10 mouse cellular contexts compared by ENCODE assay signal in genomic region chr15:84898077-84898476, GRCm38 (mm10). TPM values are rescaled to one million over a fixed set of nuclear protein-coding genes. Genes with fewer than 3 reads are reported as not detected.
DNase-seq lines count a peak whose midpoint lies in the region; ATAC-seq and TF ChIP-seq lines count a peak whose summit lies in the region.
"Had no signal": no experiment of that assay in that cellular context is flagged by ENCODE, and none has a peak within 500 bp of the region (broad histone marks: within the 10 kb centered on the region; RNA-seq: fewer than 3 reads in every experiment).

No protein-coding gene starts in this region.

- peaks cover 10% of the 10 kb centered on the region for H3K4me1 ChIP-seq in heart, embryonic 12.5 days (replicated peaks)
- no peaks in the 10 kb centered on the region for H3K4me1 ChIP-seq in heart, adult 2 months (ENCODE audit: control insufficient read depth, insufficient read depth, low read length)
- no peaks in the 10 kb centered on the region for H3K4me1 ChIP-seq in lung, adult 2 months (ENCODE audit: control insufficient read depth, insufficient read depth, low read length)
- peaks cover 18% of the 10 kb centered on the region for H3K4me1 ChIP-seq in neural tube, embryonic 15.5 days

- H3K4me2 ChIP-seq in heart, embryonic 12.5 days: peak overlapping the region; percentile 9; the same call in 1 of the 2 replicates
- peak overlapping the region; percentile 42 for H3K4me2 ChIP-seq in neural tube, embryonic 15.5 days
- H3K4me2 ChIP-seq: midbrain, embryonic 12.5 days had no signal

- H3K79me2 ChIP-seq in heart, adult 2 months (replicated peaks; ENCODE audit: control insufficient read depth, insufficient read depth, low read length): no peaks in the 10 kb centered on the region

- no peak overlapping the region for H3K9ac ChIP-seq in heart, embryonic 12.5 days
- no peak overlapping the region for H3K9ac ChIP-seq in heart, adult 2 months (ENCODE audit: low read depth, low read length)
- no peak overlapping the region; the same call in 1 of the 2 replicates for H3K9ac ChIP-seq in neural tube, embryonic 15.5 days (replicated peaks)
- H3K9ac ChIP-seq: midbrain, embryonic 12.5 days had no signal

- intact Hi-C loops in heart, adult 2 months (cut with DNase I): no loop called here

- H3K9me3 ChIP-seq in heart, embryonic 12.5 days (replicated peaks): no peaks in the 10 kb centered on the region
- H3K9me3 ChIP-seq in neural tube, embryonic 15.5 days (replicated peaks): no peaks in the 10 kb centered on the region

- no peak overlapping the region for H3K4me3 ChIP-seq in heart, embryonic 12.5 days
- H3K4me3 ChIP-seq in heart, adult 2 months: no peak overlapping the region
- H3K4me3 ChIP-seq in lung, adult 2 months (replicated peaks; ENCODE audit: extremely low read depth, low read depth, low read length): no peak overlapping the region
- no peak overlapping the region for H3K4me3 ChIP-seq in neural tube, embryonic 15.5 days (replicated peaks)
- H3K4me3 ChIP-seq: midbrain, embryonic 12.5 days had no signal

- H3K36me3 ChIP-seq in heart, embryonic 12.5 days: no peaks in the 10 kb centered on the region
- no peaks in the 10 kb centered on the region for H3K36me3 ChIP-seq in heart, adult 2 months (ENCODE audit: control insufficient read depth, insufficient read depth, low read length)
- H3K36me3 ChIP-seq in neural tube, embryonic 15.5 days: no peaks in the 10 kb centered on the region
- H3K36me3 ChIP-seq: midbrain, embryonic 12.5 days had no signal

- no peak for TF ChIP-seq CTCF in heart, adult 2 months (IDR thresholded peaks at IDR 0.05)
- no peak for TF ChIP-seq CTCF in lung, adult 2 months (IDR thresholded peaks at IDR 0.05; ENCODE audit: insufficient read depth, low read length)

- TF ChIP-seq EP300 in heart, adult 2 months (IDR thresholded peaks at IDR 0.05; ENCODE audit: insufficient read depth, low read depth, low read length): no peak

- ATAC-seq in heart, embryonic 12.5 days (ENCODE audit: insufficient number of reproducible peaks, low FRiP score): no peak
- peak; percentile 87 for ATAC-seq in neural tube, embryonic 15.5 days (ENCODE audit: low FRiP score)

- no peak overlapping the region for H3K27ac ChIP-seq in heart, embryonic 12.5 days (ENCODE audit: poor library complexity, severe bottlenecking)
- no peak overlapping the region for H3K27ac ChIP-seq in heart, adult 2 months
- peak overlapping the region; percentile 80 for H3K27ac ChIP-seq in neural tube, embryonic 15.5 days (replicated peaks)
- H3K27ac ChIP-seq: midbrain, embryonic 12.5 days had no signal

- H3K27me3 ChIP-seq in heart, embryonic 12.5 days (replicated peaks): no peaks in the 10 kb centered on the region
- H3K27me3 ChIP-seq in heart, adult 2 months (ENCODE audit: control insufficient read depth, insufficient read depth, low read length): no peaks in the 10 kb centered on the region
- H3K27me3 ChIP-seq in neural tube, embryonic 15.5 days (replicated peaks): no peaks in the 10 kb centered on the region

- 18% methylated on average over 7 of the region's 7 CpGs for WGBS in heart, embryonic 12.5 days
- 21% methylated on average over 7 of the region's 7 CpGs for WGBS in heart, adult 2 months
- 30% methylated on average over 7 of the region's 7 CpGs for WGBS in lung, adult 2 months
- 9% methylated on average over 7 of the region's 7 CpGs for WGBS in neural tube, embryonic 15.5 days

- TF ChIP-seq POLR2A in heart, adult 2 months (IDR thresholded peaks at IDR 0.05; ENCODE audit: insufficient read depth, low read depth, low read length): no peak
- no peak for TF ChIP-seq POLR2A in lung, adult 2 months (IDR thresholded peaks at IDR 0.05; ENCODE audit: borderline replicate concordance, extremely low read depth, low read depth, low read length)

- DNase-seq in heart, adult 2 months: no peak
- peak; percentile 36 to 39 for DNase-seq in right cerebral cortex, postnatal 10 days (ENCODE audit: low spot score in 2 of 2)
- DNase-seq in right cerebral cortex, adult 18-20 months: no peak
- peak; percentile 15 for DNase-seq in lung, adult 2 months
- DNase-seq in kidney, adult 11 months: no peak
- DNase-seq in left cerebral cortex, adult 8-10 months (ENCODE audit: low spot score in 2 of 2): no peak
- DNase-seq: right cerebral cortex, postnatal 25 days had no signal

RNA-seq across cellular contexts. Expression of gene Gm29666, which starts 21.8 kb away (rescaled TPM):
- 0.35 and 0.43 TPM in 2 replicates for polyA plus RNA-seq in heart, embryonic 12.5 days (2016; fragmentation: Nextera tagmentation; extraction: Ambion mirVana)
- under 1 TPM; 0.11 to 0.13 TPM for total RNA-seq in heart, adult 2 months (2021)
- polyA plus RNA-seq in heart, adult 2 months (2012; rRNA removed): 0.16 and 0.29 TPM in 2 replicates
- polyA plus RNA-seq in lung, adult 2 months (2012; rRNA removed): 0.07 and 0.20 TPM in 2 replicates
- 1.1 TPM in 2 replicates for polyA plus RNA-seq in neural tube, embryonic 15.5 days (2015; fragmentation: Nextera tagmentation; extraction: Ambion mirVana)
- 1 to 10 TPM; 1.4 to 1.8 (median 1.7) TPM for total RNA-seq in left cerebral cortex, adult 8-10 months (2022)

RNA-seq across cellular contexts. Expression of gene Nup50, which starts 25.1 kb away (rescaled TPM):
- polyA plus RNA-seq in heart, embryonic 12.5 days (2016; fragmentation: Nextera tagmentation; extraction: Ambion mirVana): 31.2 and 32.3 TPM in 2 replicates
- 10 to 100 TPM; 15.5 to 16.6 TPM for total RNA-seq in heart, adult 2 months (2021)
- 3.8 and 5.5 TPM in 2 replicates for polyA plus RNA-seq in heart, adult 2 months (2012; rRNA removed)
- polyA plus RNA-seq in lung, adult 2 months (2012; rRNA removed): 5.6 and 6.8 TPM in 2 replicates
- 21.5 and 27.5 TPM in 2 replicates for polyA plus RNA-seq in neural tube, embryonic 15.5 days (2015; fragmentation: Nextera tagmentation; extraction: Ambion mirVana)
- 10 to 100 TPM; 27.8 to 30.0 (median 28.9) TPM for total RNA-seq in left cerebral cortex, adult 8-10 months (2022)

RNA-seq across cellular contexts. Expression of gene Phf21b, which starts 42.2 kb away (rescaled TPM):
- polyA plus RNA-seq in heart, embryonic 12.5 days (2016; fragmentation: Nextera tagmentation; extraction: Ambion mirVana): 0.22 and 0.36 TPM in 2 replicates
- total RNA-seq in heart, adult 2 months (2021): 1 to 10 TPM; 1.1 TPM
- 3.3 and 4.1 TPM in 2 replicates for polyA plus RNA-seq in heart, adult 2 months (2012; rRNA removed)
- 2.2 and 2.6 TPM in 2 replicates for polyA plus RNA-seq in lung, adult 2 months (2012; rRNA removed)
- polyA plus RNA-seq in neural tube, embryonic 15.5 days (2015; fragmentation: Nextera tagmentation; extraction: Ambion mirVana): 2.6 and 3.3 TPM in 2 replicates
- total RNA-seq in left cerebral cortex, adult 8-10 months (2022): 10 to 100 TPM; 10.6 to 17.9 (median 14.5) TPM

Comparison
In these comparisons a context has a peak if more than half of its experiments do, and no peak if none do; other contexts are left out.
1. DNase-seq: peak in right cerebral cortex, postnatal 10 days (2 of 2) and lung, adult 2 months (single experiment); none in heart, adult 2 months (0 of 2), right cerebral cortex, adult 18-20 months (single experiment), kidney, adult 11 months (single experiment) and left cerebral cortex, adult 8-10 months (0 of 2).